Mouse (Mus musculus): ENCODE data around the gene Trim54. TPM values are rescaled to one million over a fixed set of nuclear protein-coding genes. Genes with fewer than 3 reads are reported as not detected.

Gene Trim54
- polyA plus RNA-seq, 1 experiment from 2014 or later: 0.55 TPM

- peak; percentile 76 for DNase-seq (ENCODE audit: low spot score)
- no peak overlapping the region for H3K27ac ChIP-seq (ENCODE audit: low read length)
- H3K4me3 ChIP-seq (ENCODE audit: low read depth, low read length): peak overlapping the region; percentile 30
- ATAC-seq: peak; percentile 83
- H3K36me3 ChIP-seq (ENCODE audit: insufficient read depth, low read length): no peaks in the 10 kb centered on the region
- H3K9me3 ChIP-seq (ENCODE audit: low read length): no peaks in the 10 kb centered on the region
- H3K9ac ChIP-seq (replicated peaks; ENCODE audit: low read depth): no peak overlapping the region
- H3K4me2 ChIP-seq (replicated peaks; ENCODE audit: low read depth, low read length): peak overlapping the region; percentile 54
- peak; percentile 55 for TF ChIP-seq CTCF (IDR thresholded peaks at IDR 0.05)
- no peak for TF ChIP-seq EP300 (IDR thresholded peaks at IDR 0.05)
- H3K4me1 ChIP-seq (ENCODE audit: insufficient read depth, low read depth, low read length): peaks cover 15% of the 10 kb centered on the region
- peaks cover 58% of the 10 kb centered on the region for H3K27me3 ChIP-seq (replicated peaks; ENCODE audit: insufficient read depth, low read length)
- WGBS: under 1% methylated on average over 58 of the region's 59 CpGs
Measured at GRCm38 (mm10) chr5:31094799-31095691, 21.5 kb upstream of the Trim54 start.

GRCm38 (mm10) chr5:31095711-31096480 is 20.6 kb upstream of the Trim54 start:
- Histone ChIP-seq H3K27me3 (replicated peaks; ENCODE audit: insufficient read depth, low read length) (peaks cover 57% of the 10 kb centered on the region), H3K4me3 (ENCODE audit: low read depth, low read length) (peak overlapping the region; percentile 30; the same call in 1 of the 2 replicates), H3K4me2 (replicated peaks; ENCODE audit: low read depth, low read length) (peak overlapping the region; percentile 54), H3K4me1 (ENCODE audit: insufficient read depth, low read depth, low read length) (peaks cover 15% of the 10 kb centered on the region), H3K9me3 (ENCODE audit: low read length) (no peaks in the 10 kb centered on the region), H3K9ac (replicated peaks; ENCODE audit: low read depth) (no peak overlapping the region), H3K27ac (ENCODE audit: low read length) (no peak overlapping the region), H3K36me3 (ENCODE audit: insufficient read depth, low read length) (no peaks in the 10 kb centered on the region)
- ATAC-seq (no peak), DNase-seq (ENCODE audit: low spot score) (no peak)
- WGBS: 27% methylated on average over 11 of the region's 11 CpGs
- TF ChIP-seq EP300 (IDR thresholded peaks at IDR 0.05): no peak
- no peak for TF ChIP-seq CTCF (IDR thresholded peaks at IDR 0.05)

GRCm38 (mm10) chr5:31105814-31106335 is 10.6 kb upstream of the Trim54 start, which contains the start of gene Dnajc5g:
TSS of gene Dnajc5g (plus strand) at chr5:31106285.
- no peaks in the 10 kb centered on the region for H3K36me3 ChIP-seq (ENCODE audit: insufficient read depth, low read length)
- H3K27me3 ChIP-seq (replicated peaks; ENCODE audit: insufficient read depth, low read length): no peaks in the 10 kb centered on the region
- 83% methylated on average over 9 of the region's 9 CpGs for WGBS
- H3K4me2 ChIP-seq (replicated peaks; ENCODE audit: low read depth, low read length): no peak within 1 kb of the TSS
- H3K9ac ChIP-seq (replicated peaks; ENCODE audit: low read depth): no peak within 1 kb of the TSS
- no peak for TF ChIP-seq EP300 (IDR thresholded peaks at IDR 0.05)
- TF ChIP-seq CTCF (IDR thresholded peaks at IDR 0.05): no peak
- H3K27ac ChIP-seq (ENCODE audit: low read length): no peak within 1 kb of the TSS
- H3K4me3 ChIP-seq (ENCODE audit: low read depth, low read length): no peak within 1 kb of the TSS
- H3K9me3 ChIP-seq (ENCODE audit: low read length): no peaks in the 10 kb centered on the region
- H3K4me1 ChIP-seq (ENCODE audit: insufficient read depth, low read depth, low read length): no peaks in the 10 kb centered on the region
- DNase-seq (ENCODE audit: low spot score) (no peak), ATAC-seq (no peak)

GRCm38 (mm10) chr5:31108000-31108490 is 8.5 kb upstream of the Trim54 start, which contains the start of gene Slc30a3:
TSS of gene Slc30a3 (minus strand) at chr5:31108237.
- no peaks in the 10 kb centered on the region for H3K36me3 ChIP-seq (ENCODE audit: insufficient read depth, low read length)
- no peaks in the 10 kb centered on the region for H3K9me3 ChIP-seq (ENCODE audit: low read length)
- no peak within 1 kb of the TSS for H3K4me2 ChIP-seq (replicated peaks; ENCODE audit: low read depth, low read length)
- H3K9ac ChIP-seq (replicated peaks; ENCODE audit: low read depth): no peak within 1 kb of the TSS
- H3K4me1 ChIP-seq (ENCODE audit: insufficient read depth, low read depth, low read length): no peaks in the 10 kb centered on the region
- H3K27ac ChIP-seq (ENCODE audit: low read length): no peak within 1 kb of the TSS
- no peaks in the 10 kb centered on the region for H3K27me3 ChIP-seq (replicated peaks; ENCODE audit: insufficient read depth, low read length)
- TF ChIP-seq CTCF (IDR thresholded peaks at IDR 0.05) (no peak), EP300 (IDR thresholded peaks at IDR 0.05) (no peak)
- DNase-seq (ENCODE audit: low spot score) (no peak), ATAC-seq (no peak)
- WGBS: 90% methylated on average over 18 of the region's 18 CpGs
- H3K4me3 ChIP-seq (ENCODE audit: low read depth, low read length): no peak within 1 kb of the TSS

- H3K9me3 ChIP-seq (ENCODE audit: low read length): no peaks in the 10 kb centered on the region
- H3K4me3 ChIP-seq (ENCODE audit: low read depth, low read length): no peak overlapping the region
- H3K36me3 ChIP-seq (ENCODE audit: insufficient read depth, low read length): no peaks in the 10 kb centered on the region
- WGBS: 25% methylated on average over 7 of the region's 7 CpGs
- H3K27me3 ChIP-seq (replicated peaks; ENCODE audit: insufficient read depth, low read length): no peaks in the 10 kb centered on the region
- ATAC-seq (no peak), DNase-seq (ENCODE audit: low spot score) (peak; percentile 31)
- no peak overlapping the region for H3K9ac ChIP-seq (replicated peaks; ENCODE audit: low read depth)
- H3K4me2 ChIP-seq (replicated peaks; ENCODE audit: low read depth, low read length): no peak overlapping the region
- TF ChIP-seq EP300 (IDR thresholded peaks at IDR 0.05) (no peak), CTCF (IDR thresholded peaks at IDR 0.05) (peak; percentile 63)
- no peak overlapping the region for H3K27ac ChIP-seq (ENCODE audit: low read length)
- H3K4me1 ChIP-seq (ENCODE audit: insufficient read depth, low read depth, low read length): no peaks in the 10 kb centered on the region
Measured at GRCm38 (mm10) chr5:31110781-31111180, 5.7 kb upstream of the Trim54 start.

- ATAC-seq: no peak
- Histone ChIP-seq H3K27ac (ENCODE audit: low read length) (no peak overlapping the region), H3K9ac (replicated peaks; ENCODE audit: low read depth) (no peak overlapping the region), H3K36me3 (ENCODE audit: insufficient read depth, low read length) (no peaks in the 10 kb centered on the region), H3K27me3 (replicated peaks; ENCODE audit: insufficient read depth, low read length) (no peaks in the 10 kb centered on the region), H3K4me3 (ENCODE audit: low read depth, low read length) (no peak overlapping the region), H3K9me3 (ENCODE audit: low read length) (no peaks in the 10 kb centered on the region), H3K4me1 (ENCODE audit: insufficient read depth, low read depth, low read length) (no peaks in the 10 kb centered on the region), H3K4me2 (replicated peaks; ENCODE audit: low read depth, low read length) (no peak overlapping the region)
- TF ChIP-seq CTCF (IDR thresholded peaks at IDR 0.05): no peak
- TF ChIP-seq EP300 (IDR thresholded peaks at IDR 0.05): no peak
- no peak for DNase-seq (ENCODE audit: low spot score)
- WGBS: 23% methylated on average over 10 of the region's 10 CpGs
Measured at GRCm38 (mm10) chr5:31116912-31117311, 400 bp downstream of the Trim54 start.
